Mouse (Mus musculus) spleen, adult 2 months (tissue): ENCODE results near the gene Elp6.

ENCODE experiments used
- CTCF ChIP-seq: fragments of 200-500 bp; IDR thresholded peaks from 2 replicates; pipeline ENCODE4 v1.5.1; 2011; ENCODE audit warnings: mild to moderate bottlenecking, inconsistent platforms; ENCODE audit not compliant: insufficient read depth, insufficient read length, insufficient replicate concordance; ENCODE audit errors: extremely low read depth
- POLR2A ChIP-seq: fragments of 200-500 bp; IDR thresholded peaks from 2 replicates; pipeline ENCODE4 v1.6.1; 2011; ENCODE audit warnings: low read depth, low read length, inconsistent platforms

GRCm38 (mm10) chr9:110328178-110328577 lies 23.2 kb downstream of the Elp6 start:
- TF ChIP-seq CTCF (no peak), POLR2A (no peak)
